Mouse (Mus musculus): ENCODE data around the gene Igsf9. TPM values are rescaled to one million over a fixed set of nuclear protein-coding genes. Genes with fewer than 3 reads are reported as not detected.
A peak's percentile ranks its signal among the peaks of the same experiment; 100 is the strongest.

Igsf9 gene
- polyA plus RNA-seq, 2 experiments = 29.6 to 62.0 TPM

GRCm38 (mm10) chr1:172475054-172475741, 6.4 kb upstream of the Igsf9 start, which contains the start of gene Slamf9:
Slamf9 (plus strand) TSS chr1:172475358.
- WGBS = 71% methylated on average over 7 of the region's 7 CpGs
- no peak within 1 kb of the TSS for H3K9ac ChIP-seq (ENCODE audit: low read depth, low read length, severe bottlenecking)

GRCm38 (mm10) chr1:172478020-172478419, 3.6 kb upstream of the Igsf9 start:
- no peak overlapping the region for H3K9ac ChIP-seq (ENCODE audit: low read depth, low read length, severe bottlenecking)
- ATAC-seq (ENCODE audit: low FRiP score, low read depth) (no peak), DNase-seq (ENCODE audit: low spot score) (no peak)
- no peak for TF ChIP-seq POLR2A (IDR thresholded peaks at IDR 0.05; ENCODE audit: borderline replicate concordance, extremely low read depth, insufficient read depth, insufficient read length)
- H3K4me1 ChIP-seq (ENCODE audit: control insufficient read depth, insufficient read depth, low read length) = peaks cover 5% of the 10 kb centered on the region
- H3K9me3 ChIP-seq (ENCODE audit: control insufficient read depth, low read length) = no peaks in the 10 kb centered on the region
- no peak overlapping the region for H3K27ac ChIP-seq (replicated peaks; ENCODE audit: low read depth, low read length)
- H3K4me2 ChIP-seq (replicated peaks; ENCODE audit: low read depth, low read length, severe bottlenecking) = no peak overlapping the region
- 77% methylated on average over 5 of the region's 5 CpGs for WGBS
- H3K27me3 ChIP-seq (ENCODE audit: control insufficient read depth, insufficient read depth, low read length) = no peaks in the 10 kb centered on the region
- no peak overlapping the region for H3K4me3 ChIP-seq (replicated peaks; ENCODE audit: low read length)
- no peaks in the 10 kb centered on the region for H3K36me3 ChIP-seq (ENCODE audit: control insufficient read depth, insufficient read depth, low read length)

More at GRCm38 (mm10) chr1:172475054-172475741, 6.4 kb upstream of the Igsf9 start, which contains the start of gene Slamf9:
- no peak within 1 kb of the TSS for H3K4me3 ChIP-seq (replicated peaks; ENCODE audit: low read length)
- no peak within 1 kb of the TSS for H3K4me2 ChIP-seq (replicated peaks; ENCODE audit: low read depth, low read length, severe bottlenecking)
- TF ChIP-seq POLR2A (IDR thresholded peaks at IDR 0.05; ENCODE audit: borderline replicate concordance, extremely low read depth, insufficient read depth, insufficient read length) = no peak
- ATAC-seq (ENCODE audit: low FRiP score, low read depth) (peak; percentile 68), DNase-seq (ENCODE audit: low spot score) (no peak)
- no peaks in the 10 kb centered on the region for H3K4me1 ChIP-seq (ENCODE audit: control insufficient read depth, insufficient read depth, low read length)
- H3K27ac ChIP-seq (replicated peaks; ENCODE audit: low read depth, low read length) = no peak within 1 kb of the TSS
- H3K27me3 ChIP-seq (ENCODE audit: control insufficient read depth, insufficient read depth, low read length) = no peaks in the 10 kb centered on the region
- no peaks in the 10 kb centered on the region for H3K36me3 ChIP-seq (ENCODE audit: control insufficient read depth, insufficient read depth, low read length)
- H3K9me3 ChIP-seq (ENCODE audit: control insufficient read depth, low read length) = no peaks in the 10 kb centered on the region

GRCm38 (mm10) chr1:172480376-172480775, 1.2 kb upstream of the Igsf9 start:
- 87% methylated on average over 4 of the region's 4 CpGs for WGBS
- H3K9me3 ChIP-seq (ENCODE audit: control insufficient read depth, low read length) = no peaks in the 10 kb centered on the region
- no peak overlapping the region for H3K4me3 ChIP-seq (replicated peaks; ENCODE audit: low read length)
- H3K9ac ChIP-seq (ENCODE audit: low read depth, low read length, severe bottlenecking) = no peak overlapping the region
- H3K36me3 ChIP-seq (ENCODE audit: control insufficient read depth, insufficient read depth, low read length) = no peaks in the 10 kb centered on the region
- DNase-seq (ENCODE audit: low spot score) (no peak), ATAC-seq (ENCODE audit: low FRiP score, low read depth) (no peak)
- no peak overlapping the region for H3K27ac ChIP-seq (replicated peaks; ENCODE audit: low read depth, low read length)
- no peak overlapping the region for H3K4me2 ChIP-seq (replicated peaks; ENCODE audit: low read depth, low read length, severe bottlenecking)
- peaks cover 11% of the 10 kb centered on the region for H3K4me1 ChIP-seq (ENCODE audit: control insufficient read depth, insufficient read depth, low read length)
- TF ChIP-seq POLR2A (IDR thresholded peaks at IDR 0.05; ENCODE audit: borderline replicate concordance, extremely low read depth, insufficient read depth, insufficient read length) = no peak
- no peaks in the 10 kb centered on the region for H3K27me3 ChIP-seq (ENCODE audit: control insufficient read depth, insufficient read depth, low read length)

GRCm38 (mm10) chr1:172481111-172481510, 477 bp upstream of the Igsf9 start:
- DNase-seq (ENCODE audit: low spot score) (no peak), ATAC-seq (ENCODE audit: low FRiP score, low read depth) (no peak)
- no peak overlapping the region for H3K27ac ChIP-seq (replicated peaks; ENCODE audit: low read depth, low read length)
- peak overlapping the region; percentile 65; the same call in 1 of the 2 replicates for H3K9ac ChIP-seq (ENCODE audit: low read depth, low read length, severe bottlenecking)
- WGBS = 17% methylated on average over 13 of the region's 13 CpGs
- no peaks in the 10 kb centered on the region for H3K36me3 ChIP-seq (ENCODE audit: control insufficient read depth, insufficient read depth, low read length)
- H3K4me1 ChIP-seq (ENCODE audit: control insufficient read depth, insufficient read depth, low read length) = peaks cover 18% of the 10 kb centered on the region
- TF ChIP-seq POLR2A (IDR thresholded peaks at IDR 0.05; ENCODE audit: borderline replicate concordance, extremely low read depth, insufficient read depth, insufficient read length) = no peak
- no peaks in the 10 kb centered on the region for H3K27me3 ChIP-seq (ENCODE audit: control insufficient read depth, insufficient read depth, low read length)
- H3K4me2 ChIP-seq (replicated peaks; ENCODE audit: low read depth, low read length, severe bottlenecking) = peak overlapping the region; percentile 90
- H3K4me3 ChIP-seq (replicated peaks; ENCODE audit: low read length) = peak overlapping the region; percentile 63
- no peaks in the 10 kb centered on the region for H3K9me3 ChIP-seq (ENCODE audit: control insufficient read depth, low read length)

GRCm38 (mm10) chr1:172482518-172483360, 1.2 kb downstream of the Igsf9 start:
- DNase-seq (ENCODE audit: low spot score) (no peak), ATAC-seq (ENCODE audit: low FRiP score, low read depth) (no peak)
- Histone ChIP-seq H3K9me3 (ENCODE audit: control insufficient read depth, low read length) (no peaks in the 10 kb centered on the region), H3K4me3 (replicated peaks; ENCODE audit: low read length) (peak overlapping the region; percentile 63), H3K9ac (ENCODE audit: low read depth, low read length, severe bottlenecking) (peak overlapping the region; percentile 65), H3K4me1 (ENCODE audit: control insufficient read depth, insufficient read depth, low read length) (peaks cover 19% of the 10 kb centered on the region), H3K36me3 (ENCODE audit: control insufficient read depth, insufficient read depth, low read length) (no peaks in the 10 kb centered on the region), H3K4me2 (replicated peaks; ENCODE audit: low read depth, low read length, severe bottlenecking) (peak overlapping the region; percentile 90), H3K27me3 (ENCODE audit: control insufficient read depth, insufficient read depth, low read length) (no peaks in the 10 kb centered on the region), H3K27ac (replicated peaks; ENCODE audit: low read depth, low read length) (no peak overlapping the region)
- no peak for TF ChIP-seq POLR2A (IDR thresholded peaks at IDR 0.05; ENCODE audit: borderline replicate concordance, extremely low read depth, insufficient read depth, insufficient read length)
- 3% methylated on average over 12 of the region's 12 CpGs for WGBS
